Mouse (Mus musculus) CH12.LX (cell line): ENCODE measurements around the gene Frmd4a. TPM values are rescaled to one million over a fixed set of nuclear protein-coding genes. Genes with fewer than 3 reads are reported as not detected.

Experiments used
- DNase-seq: peaks from one replicate; pipeline ENCODE4 v3.0.0-alpha.2; 2013; ENCODE audit errors: extremely low read depth
- H3K27ac ChIP-seq: 2 replicates; pipeline ENCODE4 v1.5.1; 2012; ENCODE audit warnings: low read depth, mild to moderate bottlenecking, control low read depth, moderate library complexity; ENCODE audit not compliant: insufficient read depth
- H3K27me3 ChIP-seq: replicated peaks from 2 replicates; pipeline ENCODE3; 2012; ENCODE audit warnings: inconsistent platforms
- H3K36me3 ChIP-seq, 2 experiments: replicated peaks in 1 of 2; 2 replicates each; pipeline versions ENCODE3 to v1.6.1; 2012; ENCODE audit warnings: inconsistent platforms in 1 of 2, low read length in 1 of 2, mild to moderate bottlenecking in 1 of 2, mixed read lengths in 1 of 2, moderate library complexity in 1 of 2; ENCODE audit not compliant: control insufficient read depth in 1 of 2, insufficient read depth in 1 of 2
- H3K4me1 ChIP-seq, 2 experiments: 2 replicates each; pipeline ENCODE4 v1.6.1; 2012; ENCODE audit warnings: inconsistent platforms in 1 of 2, moderate library complexity in 1 of 2; ENCODE audit not compliant: insufficient read depth in 2 of 2, control insufficient read depth in 1 of 2
- H3K4me2 ChIP-seq: 2 replicates; pipeline ENCODE4 v1.6.1; 2012; ENCODE audit warnings: low read depth, mild to moderate bottlenecking, control low read depth; ENCODE audit not compliant: poor library complexity, insufficient read depth, severe bottlenecking
- H3K4me3 ChIP-seq, 3 experiments: fragments of 150-350 bp in 1 of 3; sonication (generic) in 1 of 3; replicated peaks in 1 of 3; 2 replicates each; pipeline versions ENCODE3 to v1.5.1; 2011 to 2012; ENCODE audit warnings: low read depth in 2 of 3, low read length in 2 of 3, mild to moderate bottlenecking in 2 of 3, moderate library complexity in 2 of 3, control low read depth in 1 of 3, improper control_type of control experiment in 1 of 3, inconsistent platforms in 1 of 3, mixed read lengths in 1 of 3; ENCODE audit not compliant: poor library complexity in 1 of 3
- H3K79me2 ChIP-seq: replicated peaks from 2 replicates; pipeline ENCODE4 v1.6.1; 2012; ENCODE audit warnings: mild to moderate bottlenecking, moderate library complexity; ENCODE audit not compliant: control insufficient read depth, poor library complexity, insufficient read depth, severe bottlenecking; ENCODE audit errors: extremely low read depth
- H3K9ac ChIP-seq: 2 replicates; pipeline ENCODE4 v1.6.1; 2012; ENCODE audit warnings: low read depth, mild to moderate bottlenecking, control low read depth, moderate library complexity; ENCODE audit not compliant: insufficient read depth
- H3K9me3 ChIP-seq: replicated peaks from 2 replicates; pipeline ENCODE3; 2012; ENCODE audit warnings: low read length, inconsistent platforms, mixed read lengths
- BHLHE40 ChIP-seq: IDR thresholded peaks from 2 replicates; pipeline ENCODE4 v1.6.1; 2011; ENCODE audit warnings: mild to moderate bottlenecking, low read depth, low read length, improper control_type of control experiment
- CHD1 ChIP-seq: IDR thresholded peaks from 2 replicates; pipeline ENCODE4 v1.6.1; 2012; ENCODE audit warnings: low read depth, low read length, improper control_type of control experiment, inconsistent platforms
- CHD2 ChIP-seq: IDR thresholded peaks from 2 replicates; pipeline ENCODE4 v1.6.1; 2011; ENCODE audit warnings: low read length, improper control_type of control experiment
- CTCF ChIP-seq, 2 experiments: IDR thresholded peaks in 1 of 2; conservative IDR thresholded peaks in 1 of 2; 2 replicates each; pipeline ENCODE4 v1.5.1; 2011 to 2012; ENCODE audit warnings: low read depth in 2 of 2, low read length in 2 of 2, improper control_type of control experiment in 1 of 2, inconsistent platforms in 1 of 2, mild to moderate bottlenecking in 1 of 2, moderate library complexity in 1 of 2
- ELF1 ChIP-seq: IDR thresholded peaks from 2 replicates; pipeline ENCODE4 v1.6.1; 2014; ENCODE audit warnings: low read depth, mild to moderate bottlenecking, inconsistent platforms, low read length, improper control_type of control experiment
- ETS1 ChIP-seq: conservative IDR thresholded peaks from 2 replicates; pipeline ENCODE4 v1.6.1; 2012; ENCODE audit warnings: low read depth, mild to moderate bottlenecking, inconsistent platforms, low read length, improper control_type of control experiment, moderate library complexity
- HCFC1 ChIP-seq: IDR thresholded peaks from 2 replicates; pipeline ENCODE4 v1.6.1; 2012; ENCODE audit warnings: low read depth, mild to moderate bottlenecking, inconsistent platforms, low read length, improper control_type of control experiment
- IRF4 ChIP-seq: IDR thresholded peaks from 2 replicates; pipeline ENCODE4 v1.6.1; 2014; ENCODE audit warnings: low read depth, mild to moderate bottlenecking, inconsistent platforms, low read length, improper control_type of control experiment
- JUND ChIP-seq: conservative IDR thresholded peaks from 2 replicates; pipeline ENCODE4 v1.6.1; 2011; ENCODE audit warnings: low read depth, low read length, improper control_type of control experiment
- KAT2A ChIP-seq: IDR thresholded peaks from 2 replicates; pipeline ENCODE4 v1.6.1; 2012; ENCODE audit warnings: low read length, improper control_type of control experiment, inconsistent platforms; ENCODE audit not compliant: insufficient replicate concordance
- MAFK ChIP-seq: IDR thresholded peaks from 2 replicates; pipeline ENCODE4 v1.6.1; 2011; ENCODE audit warnings: low read length, improper control_type of control experiment; ENCODE audit not compliant: insufficient replicate concordance
- MAZ ChIP-seq: IDR thresholded peaks from 2 replicates; pipeline ENCODE4 v1.6.1; 2012; ENCODE audit warnings: low read depth, mild to moderate bottlenecking, inconsistent platforms, low read length, improper control_type of control experiment, moderate library complexity
- MEF2A ChIP-seq: IDR thresholded peaks from 2 replicates; pipeline ENCODE4 v1.6.1; 2014; ENCODE audit warnings: low read depth, mild to moderate bottlenecking, inconsistent platforms, low read length, improper control_type of control experiment, borderline replicate concordance
- MXI1 ChIP-seq: IDR thresholded peaks from 2 replicates; pipeline ENCODE4 v1.6.1; 2011; ENCODE audit warnings: mild to moderate bottlenecking, low read depth, low read length, improper control_type of control experiment
- NELFE ChIP-seq: IDR thresholded peaks from 2 replicates; pipeline ENCODE4 v1.6.1; 2011; ENCODE audit warnings: low read depth, low read length, improper control_type of control experiment
- PAX5 ChIP-seq: IDR thresholded peaks from 2 replicates; pipeline ENCODE4 v1.6.1; 2012; ENCODE audit warnings: low read length, inconsistent platforms, mixed read lengths
- POLR2AphosphoS2 ChIP-seq: IDR thresholded peaks from 2 replicates; pipeline ENCODE4 v1.6.1; 2011; ENCODE audit warnings: low read depth, low read length, improper control_type of control experiment
- RAD21 ChIP-seq: IDR thresholded peaks from 2 replicates; pipeline ENCODE4 v1.6.1; 2011; ENCODE audit warnings: low read depth, mild to moderate bottlenecking, low read length, improper control_type of control experiment, moderate library complexity
- SIN3A ChIP-seq: IDR thresholded peaks from 2 replicates; pipeline ENCODE4 v1.6.1; 2012; ENCODE audit warnings: low read length, improper control_type of control experiment, inconsistent platforms
- SMC3 ChIP-seq: IDR thresholded peaks from 2 replicates; pipeline ENCODE4 v1.6.1; 2011; ENCODE audit warnings: low read depth, low read length, improper control_type of control experiment
- USF2 ChIP-seq: conservative IDR thresholded peaks from 2 replicates; pipeline ENCODE4 v1.6.1; 2011; ENCODE audit warnings: low read depth, low read length, improper control_type of control experiment
- ZKSCAN1 ChIP-seq: IDR thresholded peaks from 2 replicates; pipeline ENCODE4 v1.6.1; 2012; ENCODE audit warnings: low read depth, inconsistent platforms, low read length, improper control_type of control experiment, borderline replicate concordance
- dilution Hi-C: fragments of 300-500 bp; cut with MboI; formaldehyde crosslinking; loops from 2 replicates; pipeline ENCODE4 v1.14.3; 2020; ENCODE audit warnings: low sequenced_read_pairs; ENCODE audit not compliant: extremely low pct_unique_long_range_greater_than_20kb, extremely low pct_ligation_motif_present
- in situ Hi-C: fragments of 300-500 bp; cut with MboI; formaldehyde crosslinking; loops from 3 replicates; pipeline ENCODE4 v1.14.3; 2019; ENCODE audit warnings: low sequenced_read_pairs, low pct_ligation_motif_present, low pct_unique_long_range_greater_than_20kb, mixed read lengths
- polyA plus RNA-seq: library from polyadenylated mRNA; unstranded; fragments of >175 nt; gene quantifications from 2 replicates; pipeline ENCODE4 v1.2.1, GENCODE M21; 2012; ENCODE audit warnings: low read depth; ENCODE audit not compliant: insufficient read length
- total RNA-seq, 2 experiments: library from RNA; depleted of rRNA; stranded (reverse); fragments of 300-350 nt in 1 of 2; fragments of >200 nt in 1 of 2; gene quantifications; 2 replicates each; pipeline ENCODE4 v1.2.3; 2012 to 2014

The Frmd4a gene
- total and polyA plus RNA-seq, 3 experiments = 0.13 to 2.0 (median 0.32) TPM

DNA sequence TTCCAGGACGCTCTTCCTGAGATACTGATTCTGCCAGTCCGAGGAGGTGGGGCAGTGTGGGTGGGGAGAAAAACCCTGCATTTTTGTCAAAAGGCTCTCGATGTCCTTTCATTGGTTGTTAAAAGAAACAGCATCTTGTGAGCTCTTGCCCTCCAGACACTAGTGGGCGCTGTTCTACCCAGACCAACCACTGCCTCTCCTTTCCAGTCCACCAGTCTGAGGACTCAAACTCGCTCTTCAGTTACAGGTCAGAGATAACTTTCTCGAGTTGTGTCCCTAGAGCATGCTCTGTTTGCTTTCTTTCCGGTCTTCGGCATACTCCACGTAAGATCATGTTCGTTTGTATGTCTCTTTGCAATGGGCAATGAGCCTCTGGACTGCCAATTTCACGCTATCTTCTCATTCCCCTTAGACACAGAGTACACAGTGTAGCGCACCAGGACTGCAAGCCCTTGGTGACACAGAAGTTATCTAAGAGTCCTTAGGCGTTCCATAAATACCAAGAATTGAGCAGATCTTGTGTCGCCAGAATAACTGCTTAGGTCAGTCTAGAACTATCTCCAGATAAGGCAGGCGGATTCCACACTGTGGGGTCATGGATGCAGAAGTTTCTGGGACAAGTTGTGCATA, 142.2 kb downstream of the Frmd4a start:
- H3K27ac ChIP-seq = no peak overlapping the region
- peak; percentile 37 for DNase-seq

DNA sequence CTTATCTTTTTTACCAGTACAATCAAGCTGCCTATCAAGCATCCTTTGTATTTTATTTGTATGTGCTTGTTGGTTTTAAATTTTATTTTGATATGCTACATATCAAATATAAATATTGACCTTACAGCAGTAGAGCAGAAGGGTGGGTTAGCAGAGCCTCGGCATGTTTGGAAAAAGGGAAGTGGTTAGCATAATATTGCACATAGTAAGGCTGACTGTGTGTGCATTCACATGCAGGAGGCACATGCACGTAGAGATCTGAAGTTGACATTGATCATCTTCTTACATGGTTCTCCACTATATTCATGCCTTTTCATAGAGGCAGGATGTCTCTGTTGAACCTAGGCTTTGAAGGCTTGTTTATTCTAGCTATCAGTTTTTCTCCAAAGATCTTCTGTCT, 148.7 kb downstream of the Frmd4a start:
- dilution Hi-C loops (no loop called here), in situ Hi-C loops (no loop called here)
- H3K4me2 ChIP-seq = no peak overlapping the region
- H3K27ac ChIP-seq = no peak overlapping the region
- H3K79me2 ChIP-seq = no peaks in the 10 kb centered on the region
- no peaks in the 10 kb centered on the region for H3K4me1 ChIP-seq
- no peaks in the 10 kb centered on the region for H3K27me3 ChIP-seq
- TF ChIP-seq ETS1 = no peak
- no peak for TF ChIP-seq SMC3
- TF ChIP-seq IRF4 = no peak
- no peak for TF ChIP-seq JUND
- TF ChIP-seq MAFK = no peak
- no peak for TF ChIP-seq CHD2
- no peak for TF ChIP-seq ELF1
- no peak for TF ChIP-seq SIN3A
- TF ChIP-seq NELFE = no peak
- TF ChIP-seq MEF2A = no peak
- TF ChIP-seq POLR2AphosphoS2 = no peak
- TF ChIP-seq ZKSCAN1 = no peak
- no peak for TF ChIP-seq KAT2A
- no peak for TF ChIP-seq MXI1
- no peak for TF ChIP-seq USF2
- no peak for TF ChIP-seq PAX5
- TF ChIP-seq HCFC1 = no peak
- no peak for TF ChIP-seq MAZ
- no peak overlapping the region for H3K4me3 ChIP-seq
- H3K36me3 ChIP-seq = no peaks in the 10 kb centered on the region
- DNase-seq = no peak
- H3K9me3 ChIP-seq = peaks cover 4% of the 10 kb centered on the region
- H3K9ac ChIP-seq = no peak overlapping the region

More for the DNA sequence above, 142.2 kb downstream of the Frmd4a start:
- in situ Hi-C loops = no loop called here
- no peaks in the 10 kb centered on the region for H3K27me3 ChIP-seq
- H3K4me1 ChIP-seq = no peaks in the 10 kb centered on the region
- no peak overlapping the region for H3K9ac ChIP-seq
- H3K4me3 ChIP-seq = no peak overlapping the region
- no peaks in the 10 kb centered on the region for H3K36me3 ChIP-seq
- no peak overlapping the region for H3K4me2 ChIP-seq
- dilution Hi-C loops = no loop called here
- H3K9me3 ChIP-seq = no peaks in the 10 kb centered on the region
- TF ChIP-seq CHD1 (no peak), SMC3 (peak; percentile 38; the same call in 1 of the 2 replicates), CTCF (conservative IDR thresholded peaks at IDR 0.05 in 1 of 2, IDR thresholded peaks at IDR 0.05 in 1 of 2; ENCODE audit: low read depth in 2 of 2, low read length in 2 of 2) (peak; percentile 52 to 65; a peak in 3 of 4 replicates), BHLHE40 (no peak), POLR2AphosphoS2 (no peak), RAD21 (peak; percentile 25)
- TF ChIP-seq, all 38 proteins: peak for 3
- no peaks in the 10 kb centered on the region for H3K79me2 ChIP-seq
